In genomic region chr5:99900041-99900440, GRCm38 (mm10) we compare ENCODE assay signal across 9 mouse cellular contexts. TPM values are rescaled to one million over a fixed set of nuclear protein-coding genes. Genes with fewer than 3 reads are reported as not detected.
DNase-seq lines count a peak whose midpoint lies in the region; ATAC-seq and TF ChIP-seq lines count a peak whose summit lies in the region.
"Had no signal": no experiment of that assay in that cellular context is flagged by ENCODE, and none has a peak within 500 bp of the region (broad histone marks: within the 10 kb centered on the region; RNA-seq: fewer than 3 reads in every experiment).

No protein-coding gene starts in this region.

- no peaks in the 10 kb centered on the region for H3K36me3 ChIP-seq in CH12.LX (replicated peaks in 1 of 2; ENCODE audit: control insufficient read depth in 1 of 2, insufficient read depth in 1 of 2, low read length in 1 of 2)
- H3K36me3 ChIP-seq in lung, embryonic 15.5 days, result no peaks in the 10 kb centered on the region
- H3K36me3 ChIP-seq: heart, embryonic 13.5 days had no signal

- in situ Hi-C loops in CH12.LX (cut with MboI; ENCODE audit: low pct_ligation_motif_present, low pct_unique_long_range_greater_than_20kb, low sequenced_read_pairs), result no loop called here

- dilution Hi-C loops in CH12.LX (cut with MboI; ENCODE audit: extremely low pct_ligation_motif_present, extremely low pct_unique_long_range_greater_than_20kb, low sequenced_read_pairs), result no loop called here

- no peak overlapping the region for H3K4me2 ChIP-seq in CH12.LX (ENCODE audit: insufficient read depth, low read depth, poor library complexity, severe bottlenecking)
- no peak overlapping the region for H3K4me2 ChIP-seq in lung, embryonic 15.5 days
- H3K4me2 ChIP-seq: heart, embryonic 13.5 days had no signal

- no peaks in the 10 kb centered on the region for H3K79me2 ChIP-seq in CH12.LX (replicated peaks; ENCODE audit: control insufficient read depth, extremely low read depth, insufficient read depth, poor library complexity, severe bottlenecking)

- no peak overlapping the region for H3K4me3 ChIP-seq in CH12.LX (replicated peaks in 1 of 3; ENCODE audit: low read depth in 2 of 3, low read length in 2 of 3, poor library complexity in 1 of 3)
- H3K4me3 ChIP-seq in lung, embryonic 15.5 days, result no peak overlapping the region
- H3K4me3 ChIP-seq: heart, embryonic 13.5 days had no signal

- H3K27ac ChIP-seq in CH12.LX (ENCODE audit: insufficient read depth, low read depth), result no peak overlapping the region
- H3K27ac ChIP-seq in lung, embryonic 15.5 days, result no peak overlapping the region
- H3K27ac ChIP-seq: heart, embryonic 13.5 days had no signal

- peak; percentile 55 for TF ChIP-seq RAD21 in CH12.LX (IDR thresholded peaks at IDR 0.05; ENCODE audit: low read depth, low read length)

- no peak overlapping the region for H3K9ac ChIP-seq in CH12.LX (ENCODE audit: insufficient read depth, low read depth)
- H3K9ac ChIP-seq in lung, embryonic 15.5 days, result no peak overlapping the region
- H3K9ac ChIP-seq: heart, embryonic 13.5 days had no signal

- H3K9me3 ChIP-seq in CH12.LX (replicated peaks; ENCODE audit: low read length), result no peaks in the 10 kb centered on the region
- H3K9me3 ChIP-seq in lung, embryonic 15.5 days, result no peaks in the 10 kb centered on the region
- H3K9me3 ChIP-seq: heart, embryonic 13.5 days had no signal

- H3K27me3 ChIP-seq in CH12.LX (replicated peaks), result peaks cover 4% of the 10 kb centered on the region
- peaks cover 4% of the 10 kb centered on the region; the same call in 1 of the 2 replicates for H3K27me3 ChIP-seq in lung, embryonic 15.5 days
- H3K27me3 ChIP-seq: heart, embryonic 13.5 days had no signal

- no peaks in the 10 kb centered on the region for H3K4me1 ChIP-seq in CH12.LX (ENCODE audit: control insufficient read depth in 1 of 2, insufficient read depth in 2 of 2)
- H3K4me1 ChIP-seq in lung, embryonic 15.5 days, result no peaks in the 10 kb centered on the region

- peak in 1 of 2 experiments; percentile 58; a peak in 2 of 4 replicates for TF ChIP-seq CTCF in CH12.LX (conservative IDR thresholded peaks at IDR 0.05 in 1 of 2, IDR thresholded peaks at IDR 0.05 in 1 of 2; ENCODE audit: low read depth in 2 of 2, low read length in 2 of 2)

- 9% methylated on average over 6 of the region's 6 CpGs for WGBS in lung, embryonic 15.5 days

- peak; percentile 64; the same call in 1 of the 2 replicates for ATAC-seq in lung, embryonic 15.5 days (ENCODE audit: borderline replicate concordance, extremely low read depth, low FRiP score, low TSS enrichment)

- TF ChIP-seq EP300 in CH12.LX (IDR thresholded peaks at IDR 0.05; ENCODE audit: low read length), result no peak

- no peak for TF ChIP-seq POLR2A in CH12.LX (IDR thresholded peaks at IDR 0.05; ENCODE audit: low read depth, low read length)

- intact Hi-C loops in heart, postnatal 10 days (cut with DNase I), result loop anchor here (1.0 to 5.0 kb wide), 3 partner anchors 323 to 698 kb away; no protein-coding TSS in a partner anchor

- DNase-seq in CH12.LX (ENCODE audit: extremely low read depth), result peak; percentile 31
- DNase-seq in ZHBTc4 (ENCODE audit: low read depth, low spot score), result peak; percentile 44
- DNase-seq in embryo, embryonic 11.5 days (ENCODE audit: low read depth, low spot score), result peak; percentile 44
- DNase-seq in heart, postnatal 10 days, result peak; percentile 63 to 65
- DNase-seq in layer of hippocampus, adult 18-20 months (ENCODE audit: low spot score in 2 of 2), result peak; percentile 25 to 74
- peak; percentile 81 for DNase-seq in retina, postnatal 1 day
- no peak for DNase-seq in spleen, postnatal 4 days (ENCODE audit: low spot score in 2 of 2)

TF ChIP-seq in CH12.LX, 34 proteins besides CTCF, POLR2A, EP300 and RAD21:
- TF ChIP-seq SMC3 (IDR thresholded peaks at IDR 0.05; ENCODE audit: low read depth, low read length), result peak; percentile 37
- TF ChIP-seq HCFC1 (IDR thresholded peaks at IDR 0.05; ENCODE audit: low read depth, low read length), result no peak
- TF ChIP-seq ELF1 (IDR thresholded peaks at IDR 0.05; ENCODE audit: low read depth, low read length), result no peak
- TF ChIP-seq JUND (conservative IDR thresholded peaks at IDR 0.05; ENCODE audit: low read depth, low read length), result no peak
- TF ChIP-seq IRF4 (IDR thresholded peaks at IDR 0.05; ENCODE audit: low read depth, low read length), result no peak

RNA-seq across cellular contexts. Expression of gene Vamp9, which starts 6.0 kb away (rescaled TPM):
- total RNA-seq in CH12.LX (2012; rRNA removed), result not detected in 2 replicates
- total RNA-seq in CH12.LX (2014; rRNA removed), result not detected in 2 replicates
- polyA plus RNA-seq in CH12.LX (2012; ENCODE audit: insufficient read length, low read depth), result not detected in 2 replicates
- total RNA-seq in heart, postnatal 10 days (2021), result not detected
- 1 to 10 TPM in 1 of 2 experiments, not detected in 1; 1.0 TPM for total RNA-seq in layer of hippocampus, adult 18-20 months (2021)
- 0.36 TPM in 1 of 2 replicates, not detected in the other for polyA plus RNA-seq in lung, embryonic 15.5 days (2015; fragmentation: Nextera tagmentation; extraction: Ambion mirVana)

Comparison
In these comparisons a context has a peak if more than half of its experiments do, and no peak if none do; other contexts are left out.
1. DNase-seq: peak in CH12.LX (single experiment), ZHBTc4 (single experiment), embryo, embryonic 11.5 days (single experiment), heart, postnatal 10 days (2 of 2), layer of hippocampus, adult 18-20 months (2 of 2) and retina, postnatal 1 day (single experiment); none in spleen, postnatal 4 days (0 of 2).